Mouse (Mus musculus) lung, adult 18-20 months (tissue): ENCODE data around the gene Enkur.

Experiments used
- DNase-seq, 2 experiments: peaks; one replicate each; pipeline ENCODE4 v3.0.0; 2022; ENCODE audit warnings: mixed read lengths in 2 of 2

Gene Enkur

DNA sequence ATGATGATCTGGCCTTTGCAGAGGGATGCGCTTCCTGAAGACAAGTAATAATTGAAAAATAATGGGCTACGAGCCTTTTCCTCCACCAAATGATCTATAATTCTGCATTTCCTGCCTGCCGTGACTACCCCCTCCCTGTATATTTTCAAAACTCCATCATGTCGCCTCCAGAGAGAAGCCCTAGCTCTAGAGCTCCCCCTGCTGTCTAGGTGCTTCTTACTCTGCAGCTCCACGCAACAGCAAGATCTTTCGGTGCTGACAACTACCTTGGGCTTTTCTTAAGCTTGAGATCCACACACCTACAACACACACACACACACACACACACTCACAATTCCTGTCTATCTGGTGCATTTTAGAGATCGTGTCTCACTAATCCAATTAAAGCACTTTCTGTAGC is 17.6 kb downstream of the Enkur start:
- peak; percentile 46 to 63 for DNase-seq

DNA sequence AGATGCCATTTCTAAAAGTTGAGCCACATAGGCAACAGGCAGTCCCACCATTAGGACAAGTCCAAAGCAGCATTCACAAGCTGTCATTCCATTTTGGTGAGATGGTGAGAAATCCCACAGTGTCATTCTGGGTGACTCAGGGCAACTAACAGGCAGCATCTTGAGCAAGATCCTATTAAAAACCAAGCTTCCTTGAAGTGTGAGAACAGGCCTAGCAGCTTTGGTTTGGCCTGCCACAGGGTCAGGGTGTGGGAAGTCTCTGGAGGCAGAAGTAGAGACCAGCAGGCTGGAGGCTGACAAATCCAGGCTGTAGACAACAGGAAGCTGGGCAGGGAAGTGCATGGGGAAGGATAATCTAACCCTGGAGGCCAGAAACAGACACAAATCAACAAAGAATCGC is 22.4 kb downstream of the Enkur start:
- DNase-seq: peak; percentile 42 to 58

DNA sequence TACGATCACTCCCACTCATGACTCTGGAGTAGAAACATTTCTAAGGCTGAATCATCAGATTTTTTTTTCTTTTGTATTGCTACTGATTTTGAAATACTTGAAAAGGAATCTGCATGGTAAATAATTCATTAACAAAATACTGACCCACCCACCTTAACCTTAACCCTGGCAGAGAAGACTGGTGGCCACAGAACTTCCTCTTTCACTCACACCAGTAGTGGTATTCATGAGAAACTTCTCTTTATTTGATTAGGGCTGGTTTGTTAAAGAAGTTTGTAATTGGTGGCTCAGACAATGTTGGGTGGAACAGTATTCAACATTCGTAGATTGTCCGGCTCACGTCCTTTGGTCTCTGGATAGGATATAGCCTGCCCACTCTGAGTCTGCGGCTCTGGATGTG is 26.0 kb downstream of the Enkur start:
- DNase-seq: no peak

DNA sequence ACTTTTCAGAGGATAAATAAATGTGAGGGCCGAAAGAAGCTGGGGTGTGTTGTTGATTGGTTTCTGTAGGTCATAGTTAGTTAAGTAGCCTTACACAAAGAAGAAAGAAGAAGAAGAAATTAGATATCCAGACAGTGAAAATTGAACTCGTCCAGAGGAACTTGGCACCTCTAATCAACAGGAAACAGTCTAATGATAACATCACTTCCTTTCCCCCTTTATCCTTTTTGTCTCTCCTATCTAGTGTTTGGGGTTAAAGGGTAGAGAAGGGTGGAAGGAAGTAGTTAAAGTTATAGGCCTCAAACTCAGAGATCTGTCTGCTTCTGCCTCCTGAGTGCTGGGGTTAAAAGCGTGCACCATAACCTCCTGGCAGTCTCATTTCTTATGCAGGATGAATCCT is 32.4 kb downstream of the Enkur start:
- no peak for DNase-seq

DNA sequence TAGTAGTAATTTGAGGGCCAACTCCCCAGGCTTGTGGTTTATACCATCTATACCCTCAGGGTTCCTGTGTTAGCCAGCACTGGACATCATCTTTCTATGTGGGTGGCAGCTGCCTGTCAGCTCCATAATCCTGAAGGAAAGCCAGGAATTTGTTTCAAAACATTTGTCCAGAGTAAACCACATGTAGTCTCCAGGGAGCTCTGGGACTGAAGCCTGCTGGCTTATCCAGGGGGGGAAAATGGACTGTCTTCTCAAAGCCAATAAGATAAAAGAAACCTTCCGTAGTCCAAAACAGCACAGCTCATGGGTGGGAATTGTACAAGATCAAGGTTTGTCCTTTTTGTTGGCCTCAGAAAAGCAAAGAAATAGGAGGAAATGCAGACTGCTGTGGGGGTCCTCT is 37.2 kb downstream of the Enkur start:
- DNase-seq: no peak

DNA sequence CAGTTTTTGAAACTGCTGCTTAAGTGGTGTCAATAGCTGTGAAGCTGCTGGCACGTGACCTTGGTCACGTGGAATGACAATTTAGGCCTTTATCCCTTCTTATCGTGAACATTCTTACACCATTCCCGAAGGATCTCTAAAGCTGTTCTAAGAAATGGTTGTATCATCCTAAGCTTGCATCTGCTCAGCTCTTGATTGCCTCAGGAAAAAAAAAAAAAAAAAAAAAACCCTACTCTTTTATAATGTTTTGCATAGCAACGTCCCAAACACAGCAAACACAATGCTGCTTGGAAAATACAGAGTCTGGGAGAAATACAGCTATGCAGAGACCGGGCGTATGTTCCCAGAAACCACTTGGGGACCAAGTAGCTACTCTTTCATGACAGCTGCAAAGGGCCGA is 40.9 kb downstream of the Enkur start:
- no peak for DNase-seq

DNA sequence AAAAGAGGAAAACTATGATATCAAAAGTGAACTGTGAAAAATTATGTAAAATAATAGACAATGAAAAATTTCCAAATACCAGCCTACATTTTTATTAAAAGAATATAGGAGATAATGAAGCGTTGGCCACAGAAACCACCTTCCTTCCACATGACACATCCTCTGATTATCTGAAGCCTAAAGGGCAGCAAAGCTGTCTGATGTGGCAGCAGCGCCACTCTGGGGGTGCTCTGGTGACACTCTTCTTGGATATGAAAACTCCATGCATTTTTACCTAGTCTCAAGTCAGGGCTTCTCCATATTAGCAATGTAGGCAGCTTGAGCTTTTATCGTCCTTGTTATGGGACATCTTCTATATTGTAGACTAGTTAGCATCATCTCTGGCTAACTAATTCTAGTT is 51.7 kb downstream of the Enkur start:
- DNase-seq: no peak

DNA sequence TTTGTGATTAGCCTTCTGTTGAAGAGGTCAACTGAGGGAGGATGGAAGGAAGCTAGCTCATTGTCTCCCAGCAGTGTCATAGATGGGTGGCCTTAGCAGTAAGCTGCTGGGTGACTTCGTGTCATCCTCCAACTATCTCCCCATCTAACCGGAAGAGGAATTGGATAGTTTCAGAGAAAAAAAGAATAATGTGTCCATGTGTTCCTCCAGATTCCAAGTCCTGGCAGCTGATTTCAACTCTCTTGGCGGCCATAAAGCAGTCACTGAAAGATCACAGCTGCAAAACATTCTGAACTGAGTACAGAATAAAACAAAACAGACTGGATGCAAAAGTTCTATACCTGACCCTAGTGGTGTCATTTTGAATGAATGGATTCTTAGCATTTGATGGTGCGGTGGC is 58.0 kb downstream of the Enkur start:
- peak in 1 of 2 experiments; percentile 22 for DNase-seq

DNA sequence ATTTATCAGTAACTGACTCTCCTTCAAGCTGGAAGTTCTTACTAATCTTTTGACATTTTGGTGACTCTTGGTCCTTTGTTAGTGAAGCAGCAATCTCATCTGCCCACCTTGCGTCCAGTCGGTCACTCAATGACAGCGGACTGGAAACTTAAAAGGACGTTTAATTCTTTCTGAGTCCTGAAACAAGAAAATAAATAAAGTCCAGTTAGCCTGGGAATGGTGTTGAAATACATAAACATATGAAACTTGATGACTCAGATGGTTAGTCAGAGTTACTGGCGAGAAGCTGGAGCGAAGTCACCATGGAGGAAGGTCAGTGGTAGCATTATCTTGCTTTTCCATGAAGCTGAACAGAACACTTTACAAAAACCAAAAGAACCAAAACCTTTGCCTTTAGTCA is 58.7 kb downstream of the Enkur start:
- no peak for DNase-seq

DNA sequence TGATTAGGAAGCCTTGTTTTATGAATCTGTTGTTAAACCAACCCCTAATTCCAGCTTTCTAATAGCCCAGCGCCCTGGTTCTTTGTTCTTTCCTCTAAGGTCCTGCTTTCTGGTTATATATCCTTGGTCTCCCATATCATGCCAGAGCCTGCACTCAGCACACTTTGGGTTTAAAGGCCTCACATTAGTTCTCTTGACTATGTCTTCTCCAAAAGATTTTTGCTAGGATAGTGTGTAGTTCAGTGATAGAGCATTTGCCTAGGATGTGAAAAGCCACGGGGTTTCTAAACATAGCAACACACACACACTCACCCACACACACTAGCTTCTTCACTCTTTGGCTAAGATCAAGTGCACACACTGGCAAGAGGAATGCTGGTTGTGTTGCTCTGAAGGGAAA is 62.5 kb downstream of the Enkur start:
- DNase-seq: no peak

DNA sequence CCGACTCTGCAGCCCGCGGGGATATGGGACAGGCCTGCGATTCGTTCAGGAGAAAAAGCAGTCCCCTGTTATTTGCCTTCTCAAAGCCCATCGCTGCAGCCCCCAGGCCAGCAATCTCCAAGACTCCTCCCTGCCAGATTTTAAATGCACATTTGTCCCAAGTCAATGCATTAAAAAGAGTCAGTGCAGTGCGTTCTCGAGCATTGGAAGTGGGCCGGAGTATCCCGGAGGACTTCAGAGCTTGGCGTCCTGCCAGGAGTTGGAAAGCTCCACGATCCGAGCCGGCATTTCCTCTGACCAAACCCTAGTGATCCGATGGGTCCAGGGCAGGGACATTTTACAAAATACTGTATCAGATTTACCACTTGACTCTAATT is 63.0 kb downstream of the Enkur start:
- DNase-seq: peak; percentile 49 to 50

DNA sequence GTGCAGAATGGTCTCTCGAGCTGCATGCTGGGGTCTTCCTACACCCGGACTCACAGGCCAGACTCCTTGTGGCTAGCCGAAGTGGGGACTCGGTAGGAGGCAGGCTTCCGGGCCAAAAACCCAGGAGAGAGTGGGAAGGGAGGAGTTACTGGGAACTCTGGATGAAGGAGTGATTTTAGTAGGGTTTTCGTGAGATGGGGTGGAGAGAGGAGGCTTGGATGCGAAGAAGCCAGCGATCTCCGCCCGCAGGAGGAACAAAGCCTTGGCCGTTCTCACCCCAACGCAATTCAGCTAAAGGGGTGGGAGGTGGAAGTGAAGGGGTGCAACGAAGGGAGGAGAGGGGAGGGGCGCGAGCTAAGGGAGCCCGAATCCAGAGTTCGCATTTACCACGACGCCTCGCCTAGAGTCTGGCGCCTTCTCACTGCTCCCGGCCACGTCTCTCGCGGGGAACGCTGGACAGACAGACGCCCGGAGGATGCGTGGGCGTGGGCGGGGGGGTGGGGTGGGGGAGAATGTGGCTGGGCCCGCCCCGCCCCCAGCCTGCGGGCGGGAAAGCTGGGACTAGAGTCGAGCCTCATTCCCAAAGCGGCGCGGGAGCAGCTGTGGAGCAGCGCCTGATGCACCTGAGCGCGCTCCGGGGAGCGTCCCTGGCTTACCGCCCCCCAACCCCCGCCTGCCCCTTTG is 63.5 kb downstream of the Enkur start:
- peak; percentile 36 to 37 for DNase-seq

DNA sequence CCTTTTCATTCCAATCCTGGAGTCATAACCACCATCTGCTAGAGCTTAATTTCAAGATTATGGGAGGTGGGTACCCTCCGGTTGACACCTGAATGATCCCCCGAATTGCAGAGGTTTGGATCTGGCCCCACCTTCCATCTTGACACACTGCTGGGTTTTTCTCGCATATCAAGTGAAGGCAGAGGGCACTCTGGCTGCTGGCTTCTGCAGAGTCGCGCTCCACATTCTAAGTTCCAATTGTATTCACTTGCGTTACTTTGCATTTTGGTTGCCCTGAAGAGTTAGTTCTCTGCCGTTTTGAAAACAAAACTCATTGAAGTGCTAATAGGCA is 64.0 kb downstream of the Enkur start:
- no peak for DNase-seq
